Mouse (Mus musculus) MEL (cell line): ENCODE measurements around the gene Rps26. TPM values are rescaled to one million over a fixed set of nuclear protein-coding genes. Genes with fewer than 3 reads are reported as not detected.
"Not testable (repeated sequence)": the region's sequence is repeated elsewhere in the genome, so short reads cannot be mapped to it uniquely, and the experiment has no call there.

Source experiments
- DNase-seq: peaks from one replicate; pipeline ENCODE4 v3.0.0; 2011; ENCODE audit warnings: low read depth, low spot score
- H3K27ac ChIP-seq: 2 replicates; pipeline ENCODE4 v1.5.1; 2012; ENCODE audit warnings: low read depth, mild to moderate bottlenecking, control low read depth, low read length, moderate library complexity; ENCODE audit not compliant: control insufficient read depth
- H3K27me3 ChIP-seq, 2 experiments: fragments of 150-350 bp in 1 of 2; sonication (generic) in 1 of 2; 2 replicates each; pipeline ENCODE4 v1.6.1; 2012; ENCODE audit warnings: low read length in 2 of 2, mild to moderate bottlenecking in 2 of 2, improper control_type of control experiment in 1 of 2, moderate library complexity in 1 of 2; ENCODE audit not compliant: insufficient read depth in 2 of 2, control insufficient read depth in 1 of 2
- H3K36me3 ChIP-seq, 2 experiments: 2 replicates each; pipeline ENCODE4 v1.6.1; 2012 to 2014; ENCODE audit warnings: low read length in 2 of 2, improper control_type of control experiment in 1 of 2, inconsistent platforms in 1 of 2, mild to moderate bottlenecking in 1 of 2; ENCODE audit not compliant: insufficient read depth in 2 of 2, control insufficient read depth in 1 of 2
- H3K4me1 ChIP-seq, 2 experiments: fragments of 150-350 bp in 1 of 2; sonication (generic) in 1 of 2; 2 replicates each; pipeline ENCODE4 v1.6.1; 2012; ENCODE audit warnings: low read length in 2 of 2, improper control_type of control experiment in 1 of 2, mild to moderate bottlenecking in 1 of 2; ENCODE audit not compliant: insufficient read depth in 2 of 2, control insufficient read depth in 1 of 2
- H3K4me3 ChIP-seq, 2 experiments: fragments of 150-350 bp in 1 of 2; sonication (generic) in 1 of 2; 2 replicates each; pipeline ENCODE4 v1.5.1; 2012; ENCODE audit warnings: low read depth in 2 of 2, low read length in 2 of 2, mild to moderate bottlenecking in 2 of 2, moderate library complexity in 2 of 2, control low read depth in 1 of 2, improper control_type of control experiment in 1 of 2; ENCODE audit not compliant: control insufficient read depth in 1 of 2, insufficient read depth in 1 of 2
- H3K79me2 ChIP-seq: 2 replicates; pipeline ENCODE4 v1.6.1; 2012; ENCODE audit warnings: mild to moderate bottlenecking, low read length, moderate library complexity; ENCODE audit not compliant: control insufficient read depth, poor library complexity, insufficient read depth
- H3K9ac ChIP-seq: 2 replicates; pipeline ENCODE4 v1.6.1; 2012; ENCODE audit warnings: low read depth, mild to moderate bottlenecking, control low read depth, low read length, moderate library complexity; ENCODE audit not compliant: control insufficient read depth, poor library complexity, severe bottlenecking
- H3K9me3 ChIP-seq: fragments of 150-350 bp; sonication (generic); replicated peaks from 2 replicates; pipeline ENCODE4 v1.6.1; 2012; ENCODE audit warnings: mild to moderate bottlenecking, low read length, improper control_type of control experiment, moderate library complexity; ENCODE audit not compliant: insufficient read depth
- CHD1 ChIP-seq: IDR thresholded peaks from 2 replicates; pipeline ENCODE4 v1.6.1; 2012; ENCODE audit warnings: low read depth, mild to moderate bottlenecking, inconsistent platforms, low read length, improper control_type of control experiment
- CHD2 ChIP-seq: IDR thresholded peaks from 2 replicates; pipeline ENCODE4 v1.6.1; 2011; ENCODE audit warnings: low read length, improper control_type of control experiment
- ELF1 ChIP-seq: IDR thresholded peaks from 2 replicates; pipeline ENCODE4 v1.6.1; 2014; ENCODE audit warnings: low read depth, mild to moderate bottlenecking, inconsistent platforms, low read length, improper control_type of control experiment, moderate library complexity
- ETS1 ChIP-seq: IDR thresholded peaks from 2 replicates; pipeline ENCODE4 v1.6.1; 2012; ENCODE audit warnings: low read depth, mild to moderate bottlenecking, inconsistent platforms, low read length, improper control_type of control experiment, moderate library complexity
- GATA1 ChIP-seq: IDR thresholded peaks from 2 replicates; pipeline ENCODE4 v1.6.1; 2011; ENCODE audit warnings: low read depth, low read length, improper control_type of control experiment
- HCFC1 ChIP-seq: IDR thresholded peaks from 2 replicates; pipeline ENCODE4 v1.6.1; 2012; ENCODE audit warnings: low read depth, mild to moderate bottlenecking, inconsistent platforms, low read length, improper control_type of control experiment, moderate library complexity
- JUND ChIP-seq: IDR thresholded peaks from 2 replicates; pipeline ENCODE4 v1.6.1; 2011; ENCODE audit warnings: low read depth, mild to moderate bottlenecking, improper control_type of control experiment, low read length
- MAFK ChIP-seq: IDR thresholded peaks from 2 replicates; pipeline ENCODE4 v1.6.1; 2011; ENCODE audit warnings: low read depth, mild to moderate bottlenecking, low read length, improper control_type of control experiment, borderline replicate concordance
- MAX ChIP-seq: IDR thresholded peaks from 2 replicates; pipeline ENCODE4 v1.6.1; 2011; ENCODE audit warnings: low read length, improper control_type of control experiment
- MAZ ChIP-seq: IDR thresholded peaks from 2 replicates; pipeline ENCODE4 v1.6.1; 2012; ENCODE audit warnings: low read depth, mild to moderate bottlenecking, inconsistent platforms, low read length, improper control_type of control experiment
- MEF2A ChIP-seq: IDR thresholded peaks from 2 replicates; pipeline ENCODE4 v1.6.1; 2014; ENCODE audit warnings: low read depth, mild to moderate bottlenecking, inconsistent platforms, low read length, improper control_type of control experiment; ENCODE audit not compliant: poor library complexity, insufficient replicate concordance, severe bottlenecking; ENCODE audit errors: extremely low read depth
- MXI1 ChIP-seq: IDR thresholded peaks from 2 replicates; pipeline ENCODE4 v1.6.1; 2011; ENCODE audit warnings: mild to moderate bottlenecking, low read depth, low read length, improper control_type of control experiment
- MYB ChIP-seq: IDR thresholded peaks from 2 replicates; pipeline ENCODE4 v1.6.1; 2011; ENCODE audit warnings: mild to moderate bottlenecking, low read depth, low read length, improper control_type of control experiment
- NELFE ChIP-seq: IDR thresholded peaks from 2 replicates; pipeline ENCODE4 v1.6.1; 2011; ENCODE audit warnings: low read depth, low read length, improper control_type of control experiment
- RCOR1 ChIP-seq: IDR thresholded peaks from 2 replicates; pipeline ENCODE4 v1.6.1; 2012; ENCODE audit warnings: low read depth, mild to moderate bottlenecking, inconsistent platforms, low read length, improper control_type of control experiment
- SIN3A ChIP-seq: IDR thresholded peaks from 2 replicates; pipeline ENCODE4 v1.6.1; 2012; ENCODE audit warnings: low read length, improper control_type of control experiment, inconsistent platforms
- SMC3 ChIP-seq: IDR thresholded peaks from 2 replicates; pipeline ENCODE4 v1.6.1; 2011; ENCODE audit warnings: low read depth, low read length, improper control_type of control experiment
- TAL1 ChIP-seq: IDR thresholded peaks from 2 replicates; pipeline ENCODE4 v1.6.1; 2012; ENCODE audit warnings: mild to moderate bottlenecking, inconsistent platforms, low read length, moderate library complexity, mixed read lengths
- TBP ChIP-seq: IDR thresholded peaks from 2 replicates; pipeline ENCODE4 v1.8.0; 2011; ENCODE audit warnings: low read depth, low read length, improper control_type of control experiment
- TCF12 ChIP-seq: IDR thresholded peaks from 2 replicates; pipeline ENCODE4 v1.6.1; 2014; ENCODE audit warnings: low read depth, mild to moderate bottlenecking, inconsistent platforms, low read length, improper control_type of control experiment, moderate library complexity
- UBTF ChIP-seq: IDR thresholded peaks from 2 replicates; pipeline ENCODE4 v1.6.1; 2012; ENCODE audit warnings: low read depth, mild to moderate bottlenecking, inconsistent platforms, low read length, improper control_type of control experiment, moderate library complexity, borderline replicate concordance; ENCODE audit not compliant: insufficient read depth
- USF2 ChIP-seq, 2 experiments: IDR thresholded peaks; 2 replicates each; pipeline ENCODE4 v1.6.1; 2011 to 2012; ENCODE audit warnings: improper control_type of control experiment in 2 of 2, low read length in 2 of 2, borderline replicate concordance in 1 of 2, inconsistent platforms in 1 of 2, low read depth in 1 of 2, mild to moderate bottlenecking in 1 of 2; ENCODE audit not compliant: insufficient read depth in 1 of 2
- ZC3H11A ChIP-seq: IDR thresholded peaks from 2 replicates; pipeline ENCODE4 v1.6.1; 2012; ENCODE audit warnings: low read depth, mild to moderate bottlenecking, inconsistent platforms, low read length, improper control_type of control experiment
- ZKSCAN1 ChIP-seq: IDR thresholded peaks from 2 replicates; pipeline ENCODE4 v1.6.1; 2012; ENCODE audit warnings: low read depth, mild to moderate bottlenecking, inconsistent platforms, low read length, improper control_type of control experiment, moderate library complexity
- ZNF384 ChIP-seq: IDR thresholded peaks from 2 replicates; pipeline ENCODE4 v1.6.1; 2012; ENCODE audit warnings: low read depth, mild to moderate bottlenecking, inconsistent platforms, low read length, improper control_type of control experiment
- polyA plus RNA-seq, 2 experiments: library from polyadenylated mRNA; stranded (reverse) in 1 of 2; unstranded in 1 of 2; fragments of >175 nt in 1 of 2; fragments of >200 nt in 1 of 2; gene quantifications; 2 replicates each; pipeline versions ENCODE4 v1.2.1 to v1.2.4; 2012; ENCODE audit warnings: low replicate concordance in 2 of 2, low read depth in 1 of 2; ENCODE audit not compliant: insufficient read length in 2 of 2, insufficient read depth in 1 of 2, missing spikeins in 1 of 2
- total RNA-seq: library from RNA; depleted of rRNA; stranded (reverse); fragments of 300-350 nt; gene quantifications from 2 replicates; pipeline ENCODE4 v1.2.3, GENCODE M21; 2012

The Rps26 gene
- total and polyA plus RNA-seq, 3 experiments = 2,523 to 2,530 TPM; not detected in 1

DNA sequence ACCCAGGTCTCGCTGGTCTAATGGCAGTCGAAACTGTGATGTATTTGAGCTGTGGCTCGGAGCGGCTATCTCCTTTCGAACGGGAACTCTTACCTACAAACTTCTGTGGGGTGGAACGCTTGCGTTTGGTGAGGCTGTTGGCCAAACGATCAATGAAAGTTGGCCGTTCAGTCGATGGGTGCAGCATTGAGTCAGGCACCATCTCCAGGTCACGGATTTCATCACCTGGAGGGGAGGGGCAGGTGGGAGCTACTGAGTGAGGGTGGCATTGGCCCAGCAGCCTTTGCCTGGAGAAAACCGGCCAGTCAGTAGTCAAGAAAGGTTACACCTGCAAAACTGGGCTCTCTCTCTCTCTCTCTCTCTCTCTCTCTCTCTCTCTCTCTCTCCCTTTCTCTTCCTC, 9.2 kb upstream of the Rps26 start:
- Histone ChIP-seq H3K4me1 (peaks cover 0 to 3% of the 10 kb centered on the region in 2 experiments; a peak in 1 of 4 replicates), H3K9me3 (no peaks in the 10 kb centered on the region), H3K27ac (no peak overlapping the region), H3K4me3 (no peak overlapping the region), H3K27me3 (peaks cover 5 to 11% of the 10 kb centered on the region in 2 experiments), H3K36me3 (no peaks in the 10 kb centered on the region), H3K9ac (no peak overlapping the region), H3K79me2 (no peaks in the 10 kb centered on the region)
- no peak for DNase-seq
- TF ChIP-seq UBTF (no peak), MAFK (no peak), CHD1 (no peak), GATA1 (no peak), ZKSCAN1 (no peak), TCF12 (no peak), MAX (no peak), ZC3H11A (no peak), MAZ (no peak), ZNF384 (no peak), USF2 (IDR thresholded peaks at IDR 0.05; ENCODE audit: borderline replicate concordance in 1 of 2, insufficient read depth in 1 of 2, low read depth in 1 of 2, low read length in 2 of 2) (no peak), MXI1 (no peak), NELFE (no peak), SMC3 (no peak), ELF1 (no peak), HCFC1 (no peak), MYB (no peak), CHD2 (no peak), ETS1 (no peak), JUND (no peak)

GRCm38 (mm10) chr10:128631571-128631970, 5.0 kb upstream of the Rps26 start:
- peaks cover 0 to 9% of the 10 kb centered on the region in 2 experiments; a peak in 2 of 4 replicates for H3K36me3 ChIP-seq

DNA sequence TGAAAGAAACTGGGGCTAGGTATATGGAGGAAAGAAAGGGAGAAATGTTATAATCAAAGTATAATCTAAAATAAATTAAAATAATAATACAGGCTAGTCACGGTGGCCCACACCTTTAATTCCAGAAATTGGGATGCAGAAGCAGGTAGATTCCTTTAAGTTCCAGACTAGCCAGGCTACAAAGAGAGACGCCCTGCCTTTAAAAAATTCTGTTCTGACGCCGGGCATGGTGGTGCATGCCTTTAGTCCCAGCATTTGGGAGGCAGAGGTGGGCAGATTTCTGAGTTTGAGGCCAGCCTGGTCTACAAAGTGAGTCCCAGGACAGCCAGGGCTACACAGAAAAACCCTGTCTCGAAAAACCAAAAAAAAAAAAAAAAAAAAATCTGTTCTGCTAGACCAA, 3.8 kb upstream of the Rps26 start:
- H3K27me3 ChIP-seq, H3K9ac ChIP-seq, H3K36me3 ChIP-seq, H3K27ac ChIP-seq, DNase-seq, H3K4me3 ChIP-seq, H3K4me1 ChIP-seq, H3K79me2 ChIP-seq, H3K9me3 ChIP-seq: not testable (repeated sequence)

More at GRCm38 (mm10) chr10:128631571-128631970, 5.0 kb upstream of the Rps26 start:
- Histone ChIP-seq H3K4me1 (peaks cover 0 to 7% of the 10 kb centered on the region in 2 experiments; a peak in 2 of 4 replicates), H3K27me3 (peaks cover 5 to 12% of the 10 kb centered on the region in 2 experiments), H3K9ac (no peak overlapping the region), H3K27ac (no peak overlapping the region), H3K4me3 (no peak overlapping the region), H3K79me2 (no peaks in the 10 kb centered on the region), H3K9me3 (no peaks in the 10 kb centered on the region)
- DNase-seq = no peak
- no peak for TF ChIP-seq UBTF
- TF ChIP-seq USF2 (IDR thresholded peaks at IDR 0.05; ENCODE audit: borderline replicate concordance in 1 of 2, insufficient read depth in 1 of 2, low read depth in 1 of 2, low read length in 2 of 2) = no peak
- TF ChIP-seq TAL1 = no peak
- TF ChIP-seq MYB = no peak
- no peak for TF ChIP-seq MXI1
- TF ChIP-seq MEF2A = no peak
- no peak for TF ChIP-seq NELFE
- TF ChIP-seq ZNF384 = no peak
- TF ChIP-seq ELF1 = no peak
- no peak for TF ChIP-seq ETS1
- no peak for TF ChIP-seq GATA1
- TF ChIP-seq SIN3A = no peak
- TF ChIP-seq RCOR1 = no peak
- no peak for TF ChIP-seq TBP
